Mouse (Mus musculus): ENCODE measurements around the gene Gm11569. TPM values are rescaled to one million over a fixed set of nuclear protein-coding genes. Genes with fewer than 3 reads are reported as not detected.
"Not testable (repeated sequence)": the region's sequence is repeated elsewhere in the genome, so short reads cannot be mapped to it uniquely, and the experiment has no call there.

The Gm11569 gene
- not detected in 2 replicates for polyA plus RNA-seq (2016; fragmentation: Nextera tagmentation; extraction: Ambion mirVana)

- WGBS: no CpG with 5 or more reads among the region's 1 CpGs
- H3K9me3 ChIP-seq; H3K4me1 ChIP-seq; H3K4me3 ChIP-seq; DNase-seq (ENCODE audit: low spot score); H3K27ac ChIP-seq; H3K27me3 ChIP-seq (ENCODE audit: insufficient read depth, poor library complexity, severe bottlenecking); H3K36me3 ChIP-seq: not testable (repeated sequence)
Measured at GRCm38 (mm10) chr11:99798832-99799231, at the start of gene Gm11569. Gm11569 (minus strand) TSS chr11:99798932.

- H3K27ac ChIP-seq: no peak overlapping the region
- H3K4me3 ChIP-seq: no peak overlapping the region
- no peak for DNase-seq (ENCODE audit: low spot score)
- H3K36me3 ChIP-seq: no peaks in the 10 kb centered on the region
- no peaks in the 10 kb centered on the region for H3K9me3 ChIP-seq
- WGBS: 91% methylated on average over 2 of the region's 2 CpGs
- H3K27me3 ChIP-seq (ENCODE audit: insufficient read depth, poor library complexity, severe bottlenecking): no peaks in the 10 kb centered on the region
- H3K4me1 ChIP-seq: no peaks in the 10 kb centered on the region
Measured at GRCm38 (mm10) chr11:99846746-99847145, 48.0 kb upstream of the Gm11569 start.

- no peak overlapping the region for H3K27ac ChIP-seq
- H3K4me1 ChIP-seq: no peaks in the 10 kb centered on the region
- H3K4me3 ChIP-seq: no peak overlapping the region
- no peaks in the 10 kb centered on the region for H3K27me3 ChIP-seq (ENCODE audit: insufficient read depth, poor library complexity, severe bottlenecking)
- no peak for DNase-seq (ENCODE audit: low spot score)
- WGBS: 77% methylated on average over 1 of the region's 1 CpGs
- no peaks in the 10 kb centered on the region for H3K36me3 ChIP-seq
- H3K9me3 ChIP-seq: no peaks in the 10 kb centered on the region
Measured at GRCm38 (mm10) chr11:99842185-99842584, 43.5 kb upstream of the Gm11569 start.

- WGBS: 68% methylated on average over 1 of the region's 1 CpGs
- Histone ChIP-seq H3K4me1 (no peaks in the 10 kb centered on the region), H3K4me3 (no peak within 1 kb of the TSS), H3K27me3 (ENCODE audit: insufficient read depth, poor library complexity, severe bottlenecking) (no peaks in the 10 kb centered on the region), H3K27ac (no peak within 1 kb of the TSS), H3K9me3 (no peaks in the 10 kb centered on the region), H3K36me3 (no peaks in the 10 kb centered on the region)
- no peak for DNase-seq (ENCODE audit: low spot score)
Measured at GRCm38 (mm10) chr11:99837966-99838365, 39.2 kb upstream of the Gm11569 start, which contains the start of gene 2300003K06Rik. 2300003K06Rik (minus strand) TSS chr11:99838066.

- not testable (repeated sequence) for H3K9me3 ChIP-seq; DNase-seq (ENCODE audit: low spot score); H3K36me3 ChIP-seq; H3K27ac ChIP-seq; H3K4me3 ChIP-seq; H3K27me3 ChIP-seq (ENCODE audit: insufficient read depth, poor library complexity, severe bottlenecking); H3K4me1 ChIP-seq
- 78% methylated on average over 2 of the region's 2 CpGs for WGBS
Measured at GRCm38 (mm10) chr11:99815566-99815965, 16.8 kb upstream of the Gm11569 start, which contains the start of gene Gm11564. Gm11564 (minus strand) TSS chr11:99815666.

GRCm38 (mm10) chr11:99809792-99810191 is 11.1 kb upstream of the Gm11569 start, which contains the start of gene Krtap4-13:
Krtap4-13 (minus strand) TSS chr11:99809892.
- not testable (repeated sequence) for H3K4me3 ChIP-seq; H3K27me3 ChIP-seq (ENCODE audit: insufficient read depth, poor library complexity, severe bottlenecking); H3K9me3 ChIP-seq; H3K36me3 ChIP-seq; DNase-seq (ENCODE audit: low spot score); H3K4me1 ChIP-seq; H3K27ac ChIP-seq

GRCm38 (mm10) chr11:99804346-99804745 is 5.6 kb upstream of the Gm11569 start, which contains the start of gene Gm11554:
Gm11554 (minus strand) TSS chr11:99804446.
- not testable (repeated sequence) for H3K27me3 ChIP-seq (ENCODE audit: insufficient read depth, poor library complexity, severe bottlenecking); H3K4me3 ChIP-seq; DNase-seq (ENCODE audit: low spot score); H3K27ac ChIP-seq; H3K9me3 ChIP-seq; H3K36me3 ChIP-seq; H3K4me1 ChIP-seq
- no CpG with 5 or more reads among the region's 1 CpGs for WGBS

GRCm38 (mm10) chr11:99793367-99793766 is 5.4 kb downstream of the Gm11569 start, which contains the start of gene Gm11596:
Gm11596 (minus strand) TSS chr11:99793467.
- H3K36me3 ChIP-seq: no peaks in the 10 kb centered on the region
- H3K4me1 ChIP-seq: no peaks in the 10 kb centered on the region
- no peak within 1 kb of the TSS for H3K27ac ChIP-seq
- 75% methylated on average over 2 of the region's 2 CpGs for WGBS
- DNase-seq (ENCODE audit: low spot score): no peak
- peaks cover 6% of the 10 kb centered on the region; the same call in 1 of the 2 replicates for H3K27me3 ChIP-seq (ENCODE audit: insufficient read depth, poor library complexity, severe bottlenecking)
- H3K9me3 ChIP-seq: no peaks in the 10 kb centered on the region
- H3K4me3 ChIP-seq: no peak within 1 kb of the TSS

- not testable (repeated sequence) for DNase-seq (ENCODE audit: low spot score); H3K36me3 ChIP-seq; H3K27me3 ChIP-seq (ENCODE audit: insufficient read depth, poor library complexity, severe bottlenecking); H3K9me3 ChIP-seq; H3K27ac ChIP-seq; H3K4me3 ChIP-seq; H3K4me1 ChIP-seq
Measured at GRCm38 (mm10) chr11:99784900-99785299, 13.8 kb downstream of the Gm11569 start, which contains the start of gene Krtap4-9. Krtap4-9 (plus strand) TSS chr11:99785200.

- Histone ChIP-seq H3K27me3 (ENCODE audit: insufficient read depth, poor library complexity, severe bottlenecking) (no peaks in the 10 kb centered on the region), H3K4me3 (no peak within 1 kb of the TSS), H3K4me1 (peaks cover 5% of the 10 kb centered on the region), H3K36me3 (no peaks in the 10 kb centered on the region), H3K27ac (no peak within 1 kb of the TSS), H3K9me3 (no peaks in the 10 kb centered on the region)
- no peak for DNase-seq (ENCODE audit: low spot score)
- WGBS: 95% methylated on average over 2 of the region's 2 CpGs
Measured at GRCm38 (mm10) chr11:99780604-99781003, 18.1 kb downstream of the Gm11569 start, which contains the start of gene Krtap4-8. Krtap4-8 (minus strand) TSS chr11:99780704.

GRCm38 (mm10) chr11:99778401-99778800 is 20.3 kb downstream of the Gm11569 start:
- Histone ChIP-seq H3K36me3 (no peaks in the 10 kb centered on the region), H3K9me3 (no peaks in the 10 kb centered on the region), H3K27ac (no peak overlapping the region), H3K4me3 (no peak overlapping the region), H3K4me1 (peaks cover 5% of the 10 kb centered on the region), H3K27me3 (ENCODE audit: insufficient read depth, poor library complexity, severe bottlenecking) (no peaks in the 10 kb centered on the region)
- 71% methylated on average over 7 of the region's 7 CpGs for WGBS
- no peak for DNase-seq (ENCODE audit: low spot score)

- H3K4me1 ChIP-seq; H3K9me3 ChIP-seq; H3K27me3 ChIP-seq (ENCODE audit: insufficient read depth, poor library complexity, severe bottlenecking); H3K36me3 ChIP-seq; H3K27ac ChIP-seq; H3K4me3 ChIP-seq; DNase-seq (ENCODE audit: low spot score): not testable (repeated sequence)
Measured at GRCm38 (mm10) chr11:99772813-99773212, 25.9 kb downstream of the Gm11569 start, which contains the start of gene Gm11595. Gm11595 (minus strand) TSS chr11:99772913.

- 75% methylated on average over 2 of the region's 2 CpGs for WGBS
- no peak overlapping the region for H3K27ac ChIP-seq
- H3K9me3 ChIP-seq: no peaks in the 10 kb centered on the region
- H3K4me1 ChIP-seq: no peaks in the 10 kb centered on the region
- no peaks in the 10 kb centered on the region for H3K36me3 ChIP-seq
- no peak overlapping the region for H3K4me3 ChIP-seq
- no peaks in the 10 kb centered on the region for H3K27me3 ChIP-seq (ENCODE audit: insufficient read depth, poor library complexity, severe bottlenecking)
- DNase-seq (ENCODE audit: low spot score): no peak
Measured at GRCm38 (mm10) chr11:99768410-99768809, 30.3 kb downstream of the Gm11569 start.

- Histone ChIP-seq H3K4me1 (no peaks in the 10 kb centered on the region), H3K9me3 (no peaks in the 10 kb centered on the region), H3K27me3 (ENCODE audit: insufficient read depth, poor library complexity, severe bottlenecking) (no peaks in the 10 kb centered on the region), H3K27ac (no peak overlapping the region), H3K36me3 (no peaks in the 10 kb centered on the region), H3K4me3 (no peak overlapping the region)
- DNase-seq (ENCODE audit: low spot score): no peak
- WGBS: 82% methylated on average over 1 of the region's 1 CpGs
Measured at GRCm38 (mm10) chr11:99758877-99759276, 39.9 kb downstream of the Gm11569 start.

All from heart, embryonic 10.5 days (tissue).